Mouse (Mus musculus) embryonic facial prominence, embryonic 13.5 days (tissue): Measurements from ENCODE around the gene Itpripl1. TPM values are rescaled to one million over a fixed set of nuclear protein-coding genes. Genes with fewer than 3 reads are reported as not detected.
"Not testable (repeated sequence)": the region's sequence is repeated elsewhere in the genome, so short reads cannot be mapped to it uniquely, and the experiment has no call there.

Experiments used
- ATAC-seq: fragments of 200-750 bp; cut with Nextera tagmentation; 2 replicates; pipeline ENCODE4 v1.8.0; 2017; ENCODE audit warnings: low read depth; ENCODE audit not compliant: insufficient number of reproducible peaks, insufficient read depth, low FRiP score, low TSS enrichment
- H3K27ac ChIP-seq: fragments of 300-500 bp; sonication (generic); 2 replicates; pipeline ENCODE4 v1.5.1; 2015; ENCODE audit warnings: moderate library complexity, mild to moderate bottlenecking, inconsistent platforms
- H3K27me3 ChIP-seq: fragments of 300-500 bp; sonication (generic); 2 replicates; pipeline ENCODE4 v1.6.1; 2015; ENCODE audit warnings: mild to moderate bottlenecking, inconsistent platforms
- H3K36me3 ChIP-seq: fragments of 300-500 bp; sonication (generic); 2 replicates; pipeline ENCODE4 v1.6.1; 2015; ENCODE audit warnings: mild to moderate bottlenecking, inconsistent platforms
- H3K4me1 ChIP-seq: fragments of 300-500 bp; sonication (generic); 2 replicates; pipeline ENCODE4 v1.6.1; 2015; ENCODE audit warnings: inconsistent platforms
- H3K4me2 ChIP-seq: fragments of 300-500 bp; sonication (generic); 2 replicates; pipeline ENCODE4 v1.6.1; 2015; ENCODE audit warnings: moderate library complexity, mild to moderate bottlenecking, inconsistent platforms
- H3K4me3 ChIP-seq: fragments of 300-500 bp; sonication (generic); 2 replicates; pipeline ENCODE4 v1.5.1; 2015; ENCODE audit warnings: mild to moderate bottlenecking, inconsistent platforms
- H3K9ac ChIP-seq: fragments of 300-500 bp; sonication (generic); 2 replicates; pipeline ENCODE4 v1.6.1; 2015; ENCODE audit warnings: mild to moderate bottlenecking, inconsistent platforms
- H3K9me3 ChIP-seq: fragments of 300-500 bp; sonication (generic); 2 replicates; pipeline ENCODE4 v1.6.1; 2016; ENCODE audit warnings: inconsistent platforms
- WGBS: fragments of 180-500 bp; shearing (Covaris S2); methylation state at CpG from one replicate; pipeline ENCODE4 v1.1.7; 2015; ENCODE audit warnings: mixed read lengths; 5-methylcytosine and 5-hydroxymethylcytosine counted together
- polyA plus RNA-seq: library from polyadenylated mRNA; unstranded; fragments of >200 nt; fragmentation: Nextera tagmentation; extraction: Ambion mirVana; gene quantifications from 2 replicates; pipeline ENCODE4 v1.2.1, GENCODE M21; 2015

Gene Itpripl1
- polyA plus RNA-seq, 1 experiment from 2014 or later = 27.1 TPM

GRCm38 (mm10) chr2:127138449-127138848 lies 4.8 kb downstream of the Itpripl1 start:
- 69% methylated on average over 4 of the region's 4 CpGs for WGBS
- no peak for ATAC-seq
- Histone ChIP-seq H3K36me3 (peaks cover 28% of the 10 kb centered on the region), H3K27ac (peak overlapping the region; percentile 80), H3K4me3 (no peak overlapping the region), H3K4me1 (peaks cover 34% of the 10 kb centered on the region), H3K27me3 (no peaks in the 10 kb centered on the region), H3K9ac (no peak overlapping the region), H3K4me2 (no peak overlapping the region), H3K9me3 (no peaks in the 10 kb centered on the region)

- H3K9ac ChIP-seq = no peak overlapping the region
- H3K27ac ChIP-seq = peak overlapping the region; percentile 80
- H3K4me2 ChIP-seq = no peak overlapping the region
- H3K4me3 ChIP-seq = no peak overlapping the region
- no peaks in the 10 kb centered on the region for H3K27me3 ChIP-seq
- 60% methylated on average over 10 of the region's 10 CpGs for WGBS
- no peak for ATAC-seq
- H3K36me3 ChIP-seq = peaks cover 28% of the 10 kb centered on the region
- peaks cover 35% of the 10 kb centered on the region for H3K4me1 ChIP-seq
- no peaks in the 10 kb centered on the region for H3K9me3 ChIP-seq
Observed at GRCm38 (mm10) chr2:127137838-127138420, 5.3 kb downstream of the Itpripl1 start.

DNA sequence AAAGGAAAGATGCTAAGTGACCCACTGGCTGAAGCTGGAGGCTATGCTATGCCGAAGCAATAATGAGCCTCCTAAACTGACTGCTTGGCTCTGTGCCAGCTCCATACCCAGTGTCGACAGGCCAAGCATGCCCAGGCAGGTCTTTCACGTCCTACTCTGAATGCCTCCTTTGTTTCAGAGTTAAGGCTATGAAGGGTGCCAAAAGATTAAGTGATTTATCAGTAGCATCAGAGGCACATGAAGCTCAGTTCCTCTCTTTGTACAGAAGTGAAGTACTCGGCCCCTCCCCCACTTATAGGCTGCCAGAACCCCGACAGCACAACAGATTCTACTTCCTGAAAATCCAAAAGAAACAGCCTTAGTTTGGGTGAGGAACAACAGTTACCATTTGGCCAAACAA lies 6.3 kb downstream of the Itpripl1 start:
- Histone ChIP-seq H3K4me2 (0 out of 2 replicates have a peak overlapping the region, but pooled peaks have one; percentile 1), H3K27me3 (no peaks in the 10 kb centered on the region), H3K9ac (no peak overlapping the region), H3K27ac (peak overlapping the region; percentile 80), H3K4me3 (no peak overlapping the region), H3K9me3 (no peaks in the 10 kb centered on the region), H3K36me3 (peaks cover 28% of the 10 kb centered on the region), H3K4me1 (peaks cover 36% of the 10 kb centered on the region)
- 11% methylated on average over 5 of the region's 5 CpGs for WGBS
- no peak for ATAC-seq

DNA sequence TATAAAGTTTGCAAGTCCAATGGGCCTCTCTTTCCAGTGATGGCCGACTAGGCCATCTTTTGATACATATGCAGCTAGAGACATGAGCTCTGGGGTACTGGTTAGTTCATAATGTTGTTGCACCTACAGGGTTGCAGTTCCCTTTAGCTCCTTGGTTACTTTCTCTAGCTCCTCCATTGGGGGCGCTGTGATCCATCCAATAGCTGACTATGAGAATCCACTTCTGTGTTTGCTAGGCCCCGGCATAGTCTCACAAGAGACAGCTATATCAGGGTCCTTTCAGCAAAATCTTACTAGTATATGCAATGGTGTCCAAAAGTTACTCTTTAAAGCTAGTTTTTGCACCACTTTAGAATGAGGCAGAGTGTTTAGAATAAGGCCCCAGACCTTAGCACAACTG lies 8.0 kb downstream of the Itpripl1 start:
- not testable (repeated sequence) for H3K4me2 ChIP-seq, H3K9me3 ChIP-seq, H3K9ac ChIP-seq, H3K27ac ChIP-seq, H3K27me3 ChIP-seq, ATAC-seq, H3K4me3 ChIP-seq
- Histone ChIP-seq H3K4me1 (peaks cover 42% of the 10 kb centered on the region), H3K36me3 (peaks cover 15% of the 10 kb centered on the region)
- 36% methylated on average over 3 of the region's 3 CpGs for WGBS

GRCm38 (mm10) chr2:127133621-127134461 lies 9.4 kb downstream of the Itpripl1 start, which contains the start of gene Ncaph:
TSS of gene Ncaph (minus strand) at chr2:127133954.
- Histone ChIP-seq H3K4me3 (peak within 1 kb of the TSS; percentile 84), H3K4me2 (peak within 1 kb of the TSS; percentile 75), H3K27me3 (no peaks in the 10 kb centered on the region), H3K9me3 (no peaks in the 10 kb centered on the region), H3K4me1 (peaks cover 42% of the 10 kb centered on the region), H3K9ac (peak within 1 kb of the TSS; percentile 86), H3K27ac (peak within 1 kb of the TSS; percentile 93), H3K36me3 (peaks cover 5% of the 10 kb centered on the region; the same call in 1 of the 2 replicates)
- WGBS = 2% methylated on average over 57 of the region's 57 CpGs
- peak; percentile 89 for ATAC-seq

GRCm38 (mm10) chr2:127131353-127131752 lies 11.9 kb downstream of the Itpripl1 start:
- Histone ChIP-seq H3K27ac (no peak overlapping the region), H3K27me3 (no peaks in the 10 kb centered on the region), H3K4me2 (peak overlapping the region; percentile 75; the same call in 1 of the 2 replicates), H3K9me3 (no peaks in the 10 kb centered on the region), H3K4me1 (peaks cover 29% of the 10 kb centered on the region), H3K4me3 (no peak overlapping the region), H3K9ac (0 out of 2 replicates have a peak overlapping the region, but pooled peaks have one; percentile 44), H3K36me3 (peaks cover 16% of the 10 kb centered on the region)
- 82% methylated on average over 8 of the region's 8 CpGs for WGBS
- ATAC-seq = no peak

DNA sequence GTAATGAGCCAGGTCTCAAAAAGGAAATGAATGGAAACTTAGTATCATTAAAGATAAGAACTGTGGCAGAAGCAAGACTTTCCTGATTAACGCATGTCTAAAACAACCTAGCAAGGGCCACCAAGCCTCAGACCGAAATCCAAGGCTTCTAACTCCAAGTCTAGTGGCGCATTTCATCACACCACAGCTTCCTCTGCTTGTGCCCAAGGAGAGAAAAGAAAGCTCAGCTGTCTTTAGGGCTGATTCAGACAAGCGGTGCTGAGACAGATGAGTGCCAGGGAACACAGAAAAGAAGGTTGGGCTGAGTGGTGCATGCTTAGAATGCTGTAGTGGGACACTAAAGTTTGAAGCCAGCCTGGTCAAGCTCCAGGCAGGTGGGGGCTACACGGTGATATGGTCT lies 14.3 kb downstream of the Itpripl1 start:
- Histone ChIP-seq H3K27ac (no peak overlapping the region), H3K4me1 (peaks cover 23% of the 10 kb centered on the region), H3K9me3 (no peaks in the 10 kb centered on the region), H3K36me3 (peaks cover 40% of the 10 kb centered on the region), H3K4me2 (no peak overlapping the region), H3K9ac (no peak overlapping the region), H3K27me3 (no peaks in the 10 kb centered on the region), H3K4me3 (no peak overlapping the region)
- 89% methylated on average over 5 of the region's 5 CpGs for WGBS
- no peak for ATAC-seq

DNA sequence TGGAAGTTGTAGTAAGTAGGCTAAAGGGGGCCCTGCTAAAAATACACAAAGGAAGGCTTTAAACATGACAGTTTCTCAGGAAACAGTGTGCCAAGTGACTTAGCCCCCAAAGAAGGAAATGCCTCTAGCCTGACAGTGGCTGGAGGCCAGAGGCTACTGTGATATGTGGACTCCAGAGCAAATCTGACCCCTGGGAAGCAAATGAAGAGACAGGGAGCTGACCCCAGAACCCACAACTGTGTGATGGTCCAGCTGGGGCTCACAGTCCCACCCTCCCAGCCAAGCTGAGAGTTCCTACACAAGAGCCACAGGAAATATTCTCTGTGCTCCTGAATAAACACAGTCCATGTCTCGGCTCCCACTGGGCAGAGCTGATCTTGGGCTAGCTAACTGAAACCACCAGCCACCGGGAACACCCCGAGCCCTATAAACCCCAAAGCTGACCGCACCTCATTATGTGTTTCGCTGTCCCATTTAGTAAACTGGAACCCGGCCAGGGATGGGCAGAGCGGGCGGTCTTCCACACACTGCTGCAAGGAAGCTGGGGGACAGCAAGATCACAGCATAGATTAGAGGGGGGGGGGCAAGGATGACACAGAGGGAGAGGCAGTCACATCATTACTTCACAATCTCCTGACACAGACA lies 21.5 kb downstream of the Itpripl1 start:
- Histone ChIP-seq H3K27me3 (no peaks in the 10 kb centered on the region), H3K9ac (no peak overlapping the region), H3K27ac (no peak overlapping the region), H3K4me2 (no peak overlapping the region), H3K36me3 (peaks cover 91% of the 10 kb centered on the region), H3K4me1 (no peaks in the 10 kb centered on the region), H3K9me3 (no peaks in the 10 kb centered on the region), H3K4me3 (no peak overlapping the region)
- no peak for ATAC-seq
- WGBS = 89% methylated on average over 8 of the region's 8 CpGs

DNA sequence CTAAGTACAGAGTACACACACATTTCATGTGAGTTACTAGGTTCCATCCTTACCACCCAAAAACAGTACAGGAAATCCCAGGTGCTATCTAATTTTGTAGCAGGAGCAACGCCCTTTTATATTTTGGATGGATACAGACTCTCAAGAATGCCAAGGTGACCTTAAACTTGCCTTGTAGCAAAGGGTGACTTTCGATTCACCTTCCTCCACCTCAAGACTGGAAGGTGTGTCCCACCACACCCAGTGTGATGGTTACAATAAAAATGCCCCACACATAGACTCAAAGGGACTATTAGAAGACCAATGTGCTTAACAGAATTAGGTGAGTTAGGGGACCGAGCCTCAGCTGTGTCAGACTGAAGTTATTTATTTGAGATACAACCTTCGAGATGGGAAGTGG lies 34.3 kb downstream of the Itpripl1 start:
- Histone ChIP-seq H3K9me3 (no peaks in the 10 kb centered on the region), H3K27ac (no peak overlapping the region), H3K36me3 (peaks cover 90% of the 10 kb centered on the region), H3K9ac (no peak overlapping the region), H3K27me3 (no peaks in the 10 kb centered on the region), H3K4me2 (no peak overlapping the region), H3K4me1 (no peaks in the 10 kb centered on the region), H3K4me3 (no peak overlapping the region)
- WGBS = 93% methylated on average over 4 of the region's 4 CpGs
- ATAC-seq = no peak

- 75% methylated on average over 8 of the region's 8 CpGs for WGBS
- H3K27me3 ChIP-seq = no peaks in the 10 kb centered on the region
- H3K4me2 ChIP-seq = no peak overlapping the region
- H3K4me1 ChIP-seq = no peaks in the 10 kb centered on the region
- H3K36me3 ChIP-seq = peaks cover 7% of the 10 kb centered on the region
- no peaks in the 10 kb centered on the region for H3K9me3 ChIP-seq
- H3K4me3 ChIP-seq = no peak overlapping the region
- no peak overlapping the region for H3K9ac ChIP-seq
- ATAC-seq = no peak
- H3K27ac ChIP-seq = no peak overlapping the region
Observed at GRCm38 (mm10) chr2:127092000-127092399, 51.2 kb downstream of the Itpripl1 start.

DNA sequence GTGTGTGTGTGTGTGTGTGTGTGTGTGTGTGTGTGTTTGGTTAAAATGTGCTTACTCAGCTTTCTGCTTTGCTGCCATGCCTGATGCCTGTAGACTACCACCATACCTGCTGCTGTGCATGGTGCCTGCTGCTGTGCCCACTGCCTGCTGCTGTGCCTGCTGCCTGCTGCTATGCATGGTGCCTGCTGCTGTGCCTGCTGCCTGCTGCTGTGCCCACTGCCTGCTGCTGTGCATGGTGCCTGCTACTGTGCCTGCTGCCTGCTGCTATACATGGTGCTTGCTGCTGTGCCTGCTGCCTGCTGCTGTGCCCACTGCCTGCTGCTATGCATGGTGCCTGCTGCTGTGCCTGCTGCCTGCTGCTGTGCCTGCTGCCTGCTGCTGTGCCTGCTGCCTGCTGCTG lies 53.1 kb downstream of the Itpripl1 start:
- H3K4me3 ChIP-seq, H3K36me3 ChIP-seq, H3K9ac ChIP-seq, H3K4me2 ChIP-seq, ATAC-seq, H3K4me1 ChIP-seq, H3K9me3 ChIP-seq, H3K27ac ChIP-seq, H3K27me3 ChIP-seq: not testable (repeated sequence)
